Mouse (Mus musculus): Measurements from ENCODE around the gene Orai1.
"Not testable (repeated sequence)": the region's sequence is repeated elsewhere in the genome, so short reads cannot be mapped to it uniquely, and the experiment has no call there.

The Orai1 gene

DNA sequence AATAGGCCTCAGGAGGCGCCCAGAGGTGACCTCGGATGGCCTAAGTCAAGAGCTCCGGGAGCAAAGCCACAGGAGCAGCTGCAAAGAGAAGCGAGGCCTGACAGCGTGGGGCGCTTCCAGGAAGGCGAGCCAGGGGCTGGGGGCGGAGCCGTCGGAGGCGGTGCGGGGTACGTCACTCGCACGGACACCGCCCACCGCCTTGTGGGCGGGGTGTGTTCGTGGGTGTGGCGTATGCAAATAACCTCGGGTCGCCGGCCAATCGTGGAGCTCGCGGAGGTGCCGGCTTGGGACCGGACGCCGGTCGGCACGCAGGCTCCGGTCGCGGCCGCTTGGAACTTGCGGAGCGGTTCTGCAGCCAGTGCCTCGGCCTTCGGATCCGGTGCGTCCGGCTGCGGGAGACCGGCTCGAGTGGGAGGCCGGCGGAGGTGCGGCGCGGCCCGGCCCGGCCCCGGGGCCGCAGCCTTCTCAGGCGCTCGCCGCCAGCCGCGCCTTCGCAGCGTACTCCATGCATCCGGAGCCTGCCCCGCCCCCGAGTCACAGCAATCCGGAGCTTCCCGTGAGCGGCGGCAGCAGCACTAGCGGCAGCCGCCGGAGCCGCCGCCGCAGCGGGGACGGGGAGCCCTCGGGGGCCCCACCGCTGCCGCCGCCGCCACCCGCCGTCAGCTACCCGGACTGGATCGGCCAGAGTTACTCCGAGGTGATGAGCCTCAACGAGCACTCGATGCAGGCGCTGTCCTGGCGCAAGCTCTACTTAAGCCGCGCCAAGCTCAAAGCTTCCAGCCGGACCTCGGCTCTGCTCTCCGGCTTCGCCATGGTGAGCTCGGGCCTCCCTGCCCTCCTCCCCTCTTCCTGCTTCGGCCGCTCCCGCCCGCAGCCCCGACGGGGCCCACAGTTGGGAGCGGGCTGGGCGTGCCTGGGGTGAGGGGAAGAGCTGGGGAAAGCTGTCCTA, at the start of gene Orai1:
TSS of gene Orai1 (plus strand) at position 322 of the 949 bp plus-strand sequence.
- peak; percentile 96 to 98 for DNase-seq (ENCODE audit: low spot score in 2 of 2)

GRCm38 (mm10) chr5:122965427-122965826, 49.4 kb upstream of the Orai1 start:
- DNase-seq (ENCODE audit: low spot score in 2 of 2), result no peak

- peak; percentile 77 to 91 for DNase-seq (ENCODE audit: low spot score in 2 of 2)
These were observed 46.6 kb upstream of the Orai1 start for GRCm38 (mm10) chr5:122968322-122968721.

- DNase-seq (ENCODE audit: low spot score in 2 of 2), result no peak
These were observed 44.8 kb upstream of the Orai1 start for GRCm38 (mm10) chr5:122970056-122970455.

- DNase-seq (ENCODE audit: low spot score in 2 of 2), result no peak
These were observed 43.4 kb upstream of the Orai1 start for GRCm38 (mm10) chr5:122971438-122971837.

DNA sequence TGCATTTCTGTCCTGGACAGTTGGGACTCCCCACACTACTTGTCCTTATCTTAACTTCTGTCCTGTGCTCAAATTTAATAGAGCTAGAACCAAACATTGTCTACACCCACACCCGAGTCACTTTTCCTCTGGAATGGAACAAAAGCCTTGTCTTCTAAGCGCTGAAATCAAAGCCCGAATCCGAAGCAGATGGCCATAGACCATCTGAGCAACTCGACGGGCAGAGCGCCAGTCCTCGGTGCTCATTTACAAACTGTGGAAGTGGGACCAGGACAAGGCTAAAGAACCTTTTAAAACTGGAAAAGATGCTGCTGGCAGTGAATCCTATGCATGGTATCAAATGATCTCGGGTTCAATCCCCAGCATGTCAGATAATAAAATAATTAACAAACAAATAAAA, 42.8 kb upstream of the Orai1 start:
- DNase-seq (ENCODE audit: low spot score in 2 of 2), result no peak

DNA sequence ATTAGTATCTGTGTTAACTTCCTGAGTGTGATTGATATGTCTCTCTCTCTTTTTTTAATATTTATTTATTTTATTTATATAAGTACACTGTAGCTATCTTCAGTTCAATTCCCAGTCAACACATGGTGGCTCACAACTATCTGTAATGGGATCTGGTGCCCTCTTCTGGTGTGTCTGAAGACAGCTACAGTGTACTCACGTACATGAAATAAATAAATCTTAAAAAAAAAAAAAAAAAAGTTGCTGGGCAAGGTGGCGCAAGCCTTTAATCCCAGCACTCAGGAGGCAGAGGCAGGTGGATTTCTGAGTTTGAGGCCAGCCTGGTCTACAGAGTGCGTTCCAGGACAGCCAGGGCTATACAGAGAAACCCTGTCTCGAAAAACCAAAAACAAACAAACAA, 40.2 kb upstream of the Orai1 start:
- DNase-seq (ENCODE audit: low spot score in 2 of 2), result not testable (repeated sequence)

GRCm38 (mm10) chr5:122978970-122979369, 35.9 kb upstream of the Orai1 start:
- no peak for DNase-seq (ENCODE audit: low spot score in 2 of 2)

DNA sequence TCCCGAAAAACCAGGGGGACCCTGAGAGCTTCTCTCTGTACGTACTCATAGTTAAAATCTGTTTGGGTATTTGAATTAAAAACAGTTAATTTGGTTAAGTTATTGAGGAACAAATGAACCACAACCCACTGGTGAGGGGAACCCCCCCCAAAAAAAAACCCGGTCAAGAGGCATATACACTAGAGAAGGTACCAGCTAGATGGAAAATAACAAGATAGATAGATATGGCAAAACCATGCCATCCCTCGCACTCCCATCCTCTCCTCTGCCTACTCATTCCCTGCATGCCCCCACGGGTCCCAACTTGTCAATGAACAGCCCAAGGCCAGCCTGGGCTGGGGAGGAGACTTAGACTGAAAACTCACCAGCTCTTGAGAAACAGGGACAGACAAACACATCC, 30.4 kb upstream of the Orai1 start:
- DNase-seq (ENCODE audit: low spot score in 2 of 2), result no peak

- no peak for DNase-seq (ENCODE audit: low spot score in 2 of 2)
These were observed 29.6 kb upstream of the Orai1 start for GRCm38 (mm10) chr5:122985276-122985675.

DNA sequence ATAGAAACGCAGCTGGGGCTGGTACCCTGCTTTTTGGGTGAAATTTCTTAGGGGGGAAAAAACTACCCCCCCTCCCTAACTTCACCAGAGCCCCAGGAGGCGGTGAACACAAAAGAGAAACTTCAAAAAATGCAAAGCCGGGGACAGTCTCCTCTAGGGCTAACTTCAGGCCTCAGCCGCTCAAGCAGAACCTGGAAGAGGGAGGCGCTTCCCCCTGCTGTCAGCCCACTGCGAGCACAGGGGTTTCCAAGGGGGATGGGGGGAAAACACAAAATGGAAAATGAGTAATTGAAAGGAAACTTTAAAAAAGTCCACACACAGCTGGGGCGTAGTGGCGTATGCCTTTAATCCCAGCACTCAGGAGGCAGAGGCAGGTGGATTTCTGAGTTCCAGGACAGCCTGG, 28.8 kb upstream of the Orai1 start:
- no peak for DNase-seq (ENCODE audit: low spot score in 2 of 2)

GRCm38 (mm10) chr5:122987211-122988020, 27.5 kb upstream of the Orai1 start:
- peak; percentile 46 to 52 for DNase-seq (ENCODE audit: low spot score in 2 of 2)

DNA sequence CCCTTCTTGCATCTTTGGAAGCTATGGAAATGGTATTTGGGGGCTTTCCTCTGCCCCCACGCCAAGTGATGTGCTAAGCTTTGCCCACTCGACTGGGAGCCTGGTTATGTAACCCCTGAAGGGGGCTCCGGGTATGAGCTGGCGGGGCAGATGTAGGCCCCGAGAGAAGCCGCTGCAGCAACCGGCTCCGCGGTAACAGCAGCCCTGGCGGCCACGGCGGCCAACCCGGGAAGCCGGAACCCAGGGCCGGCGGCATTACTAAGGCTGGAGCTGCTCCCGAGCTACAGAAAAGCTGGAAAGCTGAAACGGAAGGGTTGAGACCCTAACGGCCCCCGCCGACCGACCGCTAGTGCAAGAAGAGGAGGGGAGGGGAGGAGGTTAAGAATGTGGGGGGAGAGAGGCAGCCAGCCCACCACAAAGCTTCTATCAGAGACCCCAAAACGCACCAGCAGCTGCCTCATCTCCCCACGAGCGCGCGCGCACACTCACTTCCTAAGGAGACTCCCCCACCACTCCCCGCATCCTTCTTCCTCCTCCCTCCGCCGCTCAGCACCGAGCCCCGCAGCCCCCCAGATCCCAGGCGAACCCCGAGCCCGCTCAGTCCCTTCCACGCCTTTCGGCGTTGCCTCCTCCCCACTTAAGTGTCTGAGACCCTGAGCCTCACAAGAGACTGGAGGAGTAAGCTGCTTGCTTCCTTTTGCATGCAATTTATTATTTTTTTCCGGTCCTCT, 26.7 kb upstream of the Orai1 start:
- peak; percentile 60 to 67 for DNase-seq (ENCODE audit: low spot score in 2 of 2)

DNA sequence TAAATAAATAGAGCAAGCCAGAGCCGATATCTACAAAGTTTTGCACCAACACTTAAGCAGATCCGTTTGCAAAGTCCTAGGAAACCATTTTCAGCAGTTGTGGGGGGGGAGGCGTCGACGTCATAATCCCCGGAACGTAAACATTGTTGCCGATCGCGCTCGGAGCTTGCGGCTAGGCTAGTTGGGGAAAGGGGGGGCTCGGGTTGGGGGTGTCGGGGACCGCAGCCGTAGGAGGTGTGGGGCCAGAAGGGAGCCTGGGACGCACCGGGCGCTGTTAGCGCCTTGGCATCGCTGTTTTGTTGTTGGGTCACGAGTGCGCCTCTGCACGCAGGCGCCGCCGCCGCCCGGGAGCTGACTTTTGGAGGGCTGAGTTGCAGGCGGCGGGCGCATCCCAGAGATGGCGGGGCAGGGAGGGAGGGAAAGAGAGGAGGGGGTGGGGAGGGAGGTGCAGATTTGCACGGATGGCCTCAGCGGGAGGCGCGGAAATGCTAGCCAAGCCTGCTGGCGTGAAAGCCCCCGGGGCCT, 25.8 kb upstream of the Orai1 start:
- DNase-seq (ENCODE audit: low spot score in 2 of 2), result peak; percentile 72 to 81

DNA sequence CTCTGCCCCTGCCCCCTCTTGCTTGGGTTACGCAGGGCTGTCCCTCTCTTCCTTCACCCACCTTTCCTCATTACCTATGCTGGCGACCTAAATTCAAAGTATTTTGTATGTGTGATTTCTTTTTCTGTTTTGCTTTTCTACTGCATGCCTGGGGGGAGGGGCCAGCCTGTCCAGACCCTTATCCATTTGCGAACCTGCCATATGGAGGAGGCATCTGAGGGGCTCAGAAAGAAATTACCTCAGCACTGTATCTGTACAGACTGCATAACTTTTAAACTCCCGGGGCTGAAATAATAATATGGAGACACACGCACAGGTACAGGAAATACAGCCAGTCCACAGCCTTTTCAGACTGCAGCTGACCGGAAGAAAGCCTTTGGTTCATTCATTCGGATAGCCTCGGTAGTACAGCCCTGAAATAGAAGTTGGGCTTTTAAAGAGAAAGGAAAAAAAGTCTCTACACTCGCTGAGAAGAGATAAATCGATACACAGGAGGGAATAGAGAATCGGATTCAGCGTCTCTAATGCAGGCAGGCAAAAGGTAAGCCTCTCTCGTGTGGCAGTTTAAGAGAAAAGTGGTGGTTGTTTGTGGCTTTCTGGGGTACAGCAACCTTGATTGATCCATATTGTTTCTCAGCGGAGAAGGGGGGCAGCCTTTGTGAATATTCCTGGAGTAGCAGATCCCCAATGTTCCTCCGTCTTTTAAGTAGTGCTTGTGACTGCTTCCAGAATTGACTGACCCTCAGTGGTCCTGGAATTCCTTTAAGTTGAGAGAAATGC, 25.1 kb upstream of the Orai1 start, which contains the start of gene Kdm2b:
TSS of gene Kdm2b (minus strand) at position 273 of the 780 bp plus-strand sequence.
- peak in 1 of 2 experiments; percentile 38 for DNase-seq (ENCODE audit: low spot score in 2 of 2)

GRCm38 (mm10) chr5:122990411-122991160, 24.3 kb upstream of the Orai1 start:
- DNase-seq (ENCODE audit: low spot score in 2 of 2), result peak; percentile 53 to 57

GRCm38 (mm10) chr5:122991350-122992004, 23.4 kb upstream of the Orai1 start:
- no peak for DNase-seq (ENCODE audit: low spot score in 2 of 2)

DNA sequence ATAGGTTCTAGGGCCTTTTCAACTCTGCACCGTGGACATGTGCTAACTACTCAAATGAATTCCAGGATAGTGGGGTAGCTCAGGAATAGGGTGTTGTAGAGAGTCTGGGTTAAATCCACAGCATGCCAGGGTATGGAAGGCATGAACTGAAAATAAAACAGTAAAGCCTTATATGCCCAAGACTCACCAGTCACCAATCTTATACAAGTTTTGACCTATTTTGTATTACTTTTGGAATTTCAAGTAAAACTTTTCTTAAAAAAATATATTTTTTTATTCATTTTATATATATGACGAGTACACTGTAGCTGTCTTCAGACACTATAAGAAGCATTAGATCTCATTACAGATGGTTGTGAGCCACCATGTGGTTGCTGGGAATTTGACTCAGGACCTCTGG, 21.1 kb upstream of the Orai1 start:
- DNase-seq (ENCODE audit: low spot score in 2 of 2), result no peak

DNA sequence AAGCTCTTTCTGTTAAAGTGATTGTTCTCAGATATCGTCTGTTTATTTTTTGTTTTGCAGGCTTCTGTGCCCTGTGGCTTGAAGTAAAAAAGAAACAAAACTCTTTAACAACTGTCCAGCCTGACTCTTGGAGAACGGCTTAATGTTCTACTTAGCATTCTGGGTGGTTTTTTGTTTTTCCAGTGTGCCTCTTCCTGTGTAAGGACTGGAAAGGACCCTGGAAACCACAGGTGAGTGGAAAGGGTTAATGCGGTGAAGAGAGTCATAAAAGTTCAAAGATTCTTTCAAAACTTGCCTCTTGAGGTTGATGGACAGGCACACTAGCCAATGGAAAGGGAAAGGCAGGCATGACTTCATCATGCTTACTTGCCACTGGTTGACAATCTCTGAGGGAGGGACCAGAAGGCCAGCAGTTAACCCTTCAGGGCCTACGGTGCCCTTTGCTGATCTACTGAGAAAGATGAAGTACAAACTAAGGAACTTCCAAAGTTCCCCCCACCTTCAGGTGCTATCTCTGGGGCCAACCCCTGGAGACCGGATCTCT, 20.5 kb upstream of the Orai1 start:
- peak; percentile 96 to 97 for DNase-seq (ENCODE audit: low spot score in 2 of 2)
